ENCODE assay signal across 8 mouse cellular contexts in genomic region chr9:20694721-20695235, GRCm38 (mm10). TPM values are rescaled to one million over a fixed set of nuclear protein-coding genes. Genes with fewer than 3 reads are reported as not detected.
DNase-seq lines count a peak whose midpoint lies in the region; ATAC-seq and TF ChIP-seq lines count a peak whose summit lies in the region.

No protein-coding gene starts in this region.

- TF ChIP-seq EP300 in heart, postnatal 0 days (IDR thresholded peaks at IDR 0.05; ENCODE audit: low read depth) = no peak
- TF ChIP-seq EP300 in liver, postnatal 0 days (IDR thresholded peaks at IDR 0.05; ENCODE audit: low read depth) = no peak

- TF ChIP-seq CTCF in heart, postnatal 0 days (IDR thresholded peaks at IDR 0.05; ENCODE audit: low read depth) = no peak
- TF ChIP-seq CTCF in liver, postnatal 0 days (IDR thresholded peaks at IDR 0.05; ENCODE audit: low read depth) = no peak

- no peaks in the 10 kb centered on the region for H3K36me3 ChIP-seq in heart, embryonic 10.5 days
- H3K36me3 ChIP-seq in heart, postnatal 0 days (replicated peaks; ENCODE audit: control insufficient read depth, insufficient read depth, low read length) = no peaks in the 10 kb centered on the region
- no peaks in the 10 kb centered on the region for H3K36me3 ChIP-seq in liver, postnatal 0 days (replicated peaks; ENCODE audit: insufficient read depth, low read length)

- DNase-seq in heart, embryonic 10.5 days (ENCODE audit: low spot score) = no peak
- no peak for DNase-seq in heart, postnatal 10 days
- peak; percentile 47 for DNase-seq in adrenal gland, postnatal 10 days
- no peak for DNase-seq in heart, postnatal 0 days (ENCODE audit: low spot score)
- no peak for DNase-seq in liver, postnatal 0 days
- DNase-seq in adipocyte (ENCODE audit: low spot score) = no peak
- no peak for DNase-seq in left cerebral cortex, adult 18-20 months (ENCODE audit: low spot score in 2 of 2)
- DNase-seq in right cerebral cortex, postnatal 14 days = no peak

- intact Hi-C loops in heart, postnatal 10 days (cut with DNase I) = no loop called here

- WGBS in heart, embryonic 10.5 days = 5% methylated on average over 25 of the region's 25 CpGs
- 4% methylated on average over 25 of the region's 25 CpGs for WGBS in heart, postnatal 0 days
- 5% methylated on average over 25 of the region's 25 CpGs for WGBS in liver, postnatal 0 days (ENCODE audit: insufficient replicate concordance)

- peaks cover 52% of the 10 kb centered on the region for H3K27me3 ChIP-seq in heart, embryonic 10.5 days (ENCODE audit: insufficient read depth, poor library complexity, severe bottlenecking)
- peaks cover 15% of the 10 kb centered on the region for H3K27me3 ChIP-seq in heart, postnatal 0 days (ENCODE audit: control insufficient read depth, insufficient read depth, low read length)
- peaks cover 8% of the 10 kb centered on the region; the same call in 1 of the 2 replicates for H3K27me3 ChIP-seq in liver, postnatal 0 days (ENCODE audit: insufficient read depth, low read length)

- H3K4me1 ChIP-seq in heart, embryonic 10.5 days = peaks cover 19% of the 10 kb centered on the region
- H3K4me1 ChIP-seq in heart, postnatal 0 days (ENCODE audit: control insufficient read depth, insufficient read depth) = peaks cover 8% of the 10 kb centered on the region; the same call in 1 of the 2 replicates
- no peaks in the 10 kb centered on the region for H3K4me1 ChIP-seq in liver, postnatal 0 days (ENCODE audit: insufficient read depth)

- H3K9ac ChIP-seq in heart, postnatal 0 days (replicated peaks; ENCODE audit: low read depth, low read length) = no peak overlapping the region
- H3K9ac ChIP-seq in liver, postnatal 0 days (replicated peaks) = no peak overlapping the region

- H3K4me2 ChIP-seq in heart, postnatal 0 days (ENCODE audit: low read depth, low read length) = peak overlapping the region; percentile 60
- peak overlapping the region; percentile 56 for H3K4me2 ChIP-seq in liver, postnatal 0 days (ENCODE audit: low read depth, low read length)

- ATAC-seq in heart, postnatal 0 days (ENCODE audit: insufficient read depth, low read depth) = no peak
- no peak for ATAC-seq in liver, postnatal 0 days

- no peak overlapping the region for H3K27ac ChIP-seq in heart, embryonic 10.5 days
- H3K27ac ChIP-seq in heart, postnatal 0 days (ENCODE audit: low read depth) = no peak overlapping the region
- H3K27ac ChIP-seq in liver, postnatal 0 days (ENCODE audit: low read depth) = no peak overlapping the region

- H3K4me3 ChIP-seq in heart, embryonic 10.5 days = peak overlapping the region; percentile 53
- H3K4me3 ChIP-seq in heart, postnatal 0 days (ENCODE audit: low read depth, low read length) = peak overlapping the region; percentile 39
- H3K4me3 ChIP-seq in liver, postnatal 0 days (ENCODE audit: low read depth, low read length) = peak overlapping the region; percentile 39

- H3K9me3 ChIP-seq in heart, embryonic 10.5 days = no peaks in the 10 kb centered on the region
- H3K9me3 ChIP-seq in heart, postnatal 0 days (replicated peaks; ENCODE audit: control insufficient read depth, low read length) = no peaks in the 10 kb centered on the region
- H3K9me3 ChIP-seq in liver, postnatal 0 days (ENCODE audit: low read length) = no peaks in the 10 kb centered on the region

RNA-seq across cellular contexts. Expression of gene Pin1, which starts 42.9 kb away (rescaled TPM):
- 68.6 and 80.2 TPM in 2 replicates for polyA plus RNA-seq in heart, embryonic 10.5 days (2016; fragmentation: Nextera tagmentation; extraction: Ambion mirVana)
- total RNA-seq in heart, postnatal 10 days (2021) = 10 to 100 TPM; 18.7 to 18.8 TPM
- 10 to 100 TPM; 19.5 to 20.7 TPM for total RNA-seq in adrenal gland, postnatal 10 days (2021)
- 26.9 and 30.7 TPM in 2 replicates for total RNA-seq in heart, postnatal 0 days (2014; rRNA removed; ENCODE audit: low replicate concordance)
- polyA plus RNA-seq in heart, postnatal 0 days (2015; fragmentation: Nextera tagmentation; extraction: Ambion mirVana) = 40.2 and 40.7 TPM in 2 replicates
- polyA plus RNA-seq in liver, postnatal 0 days (2015; fragmentation: Nextera tagmentation; extraction: Ambion mirVana) = 15.0 and 15.5 TPM in 2 replicates
- total RNA-seq in left cerebral cortex, adult 18-20 months (2021) = 10 to 100 TPM; 40.4 to 42.3 TPM

RNA-seq across cellular contexts. Expression of gene Fbxl12, which starts 50.2 kb away (rescaled TPM):
- 22.2 and 23.0 TPM in 2 replicates for polyA plus RNA-seq in heart, embryonic 10.5 days (2016; fragmentation: Nextera tagmentation; extraction: Ambion mirVana)
- 10 to 100 TPM; 14.3 to 17.3 TPM for total RNA-seq in heart, postnatal 10 days (2021)
- total RNA-seq in adrenal gland, postnatal 10 days (2021) = 10 to 100 TPM; 16.8 to 24.5 TPM
- total RNA-seq in heart, postnatal 0 days (2014; rRNA removed; ENCODE audit: low replicate concordance) = 15.6 and 20.8 TPM in 2 replicates
- 12.7 and 13.0 TPM in 2 replicates for polyA plus RNA-seq in heart, postnatal 0 days (2015; fragmentation: Nextera tagmentation; extraction: Ambion mirVana)
- 7.1 and 7.3 TPM in 2 replicates for polyA plus RNA-seq in liver, postnatal 0 days (2015; fragmentation: Nextera tagmentation; extraction: Ambion mirVana)
- total RNA-seq in left cerebral cortex, adult 18-20 months (2021) = 10 to 100 TPM; 21.9 to 22.6 TPM

RNA-seq across cellular contexts. Expression of gene Olfm2, which starts 51.4 kb away (rescaled TPM):
- polyA plus RNA-seq in heart, embryonic 10.5 days (2016; fragmentation: Nextera tagmentation; extraction: Ambion mirVana) = 1.3 and 3.2 TPM in 2 replicates
- total RNA-seq in heart, postnatal 10 days (2021) = 1 to 10 TPM in 1 of 2 experiments, under 1 TPM in 1; 0.50 to 1.2 TPM
- total RNA-seq in adrenal gland, postnatal 10 days (2021) = 1 to 10 TPM; 3.3 to 6.4 TPM
- 3.1 TPM in 1 of 2 replicates, not detected in the other for total RNA-seq in heart, postnatal 0 days (2014; rRNA removed; ENCODE audit: low replicate concordance)
- polyA plus RNA-seq in heart, postnatal 0 days (2015; fragmentation: Nextera tagmentation; extraction: Ambion mirVana) = 0.20 and 0.34 TPM in 2 replicates
- 0.20 and 0.34 TPM in 2 replicates for polyA plus RNA-seq in liver, postnatal 0 days (2015; fragmentation: Nextera tagmentation; extraction: Ambion mirVana)
- total RNA-seq in left cerebral cortex, adult 18-20 months (2021) = 100 to 1,000 TPM; 127 to 142 TPM

RNA-seq across cellular contexts. Expression of gene Ubl5, which starts 52.1 kb away (rescaled TPM):
- 285 and 287 TPM in 2 replicates for polyA plus RNA-seq in heart, embryonic 10.5 days (2016; fragmentation: Nextera tagmentation; extraction: Ambion mirVana)
- 100 to 1,000 TPM; 221 to 248 TPM for total RNA-seq in heart, postnatal 10 days (2021)
- total RNA-seq in adrenal gland, postnatal 10 days (2021) = 100 to 1,000 TPM; 295 to 301 TPM
- 223 and 238 TPM in 2 replicates for total RNA-seq in heart, postnatal 0 days (2014; rRNA removed; ENCODE audit: low replicate concordance)
- 389 and 407 TPM in 2 replicates for polyA plus RNA-seq in heart, postnatal 0 days (2015; fragmentation: Nextera tagmentation; extraction: Ambion mirVana)
- 245 and 257 TPM in 2 replicates for polyA plus RNA-seq in liver, postnatal 0 days (2015; fragmentation: Nextera tagmentation; extraction: Ambion mirVana)
- total RNA-seq in left cerebral cortex, adult 18-20 months (2021) = 100 to 1,000 TPM; 310 to 319 TPM

Comparison
In these comparisons a context has a peak if more than half of its experiments do, and no peak if none do; other contexts are left out.
1. RNA of gene Olfm2, which starts 51.4 kb away (total RNA-seq): 127 to 142 TPM in left cerebral cortex, adult 18-20 months; 3.3 to 6.4 TPM in adrenal gland, postnatal 10 days, 3.1 TPM in heart, postnatal 0 days and 0.50 to 1.2 TPM in heart, postnatal 10 days; every median in the first group is over 10 times any median in the second.
2. Peak in every context shown above with its lines, with median percentiles within 50 percentile points of each other: H3K4me3 ChIP-seq.